Mouse (Mus musculus) stomach, postnatal 0 days (tissue): ENCODE results near the gene Vgll4. TPM values are rescaled to one million over a fixed set of nuclear protein-coding genes. Genes with fewer than 3 reads are reported as not detected.

Experiments used
- ATAC-seq: fragments of 200-750 bp; cut with Nextera tagmentation; 2 replicates; pipeline ENCODE4 v1.8.0; 2017; ENCODE audit not compliant: low FRiP score, low TSS enrichment
- DNase-seq: peaks from one replicate; pipeline ENCODE4 v3.0.0-alpha.2; 2016; ENCODE audit warnings: low spot score
- H3K27ac ChIP-seq: fragments of 300-500 bp; sonication (generic); replicated peaks from 2 replicates; pipeline ENCODE4 v1.5.1; 2014; ENCODE audit warnings: mild to moderate bottlenecking, control low read depth
- H3K27me3 ChIP-seq: fragments of 300-500 bp; sonication (generic); 2 replicates; pipeline ENCODE4 v1.6.1; 2014; ENCODE audit warnings: low read length; ENCODE audit not compliant: control insufficient read depth, insufficient read depth
- H3K36me3 ChIP-seq: fragments of 300-500 bp; sonication (generic); 2 replicates; pipeline ENCODE4 v1.6.1; 2014; ENCODE audit warnings: low read length, mixed read lengths; ENCODE audit not compliant: control insufficient read depth, insufficient read depth
- H3K4me1 ChIP-seq: fragments of 300-500 bp; sonication (generic); replicated peaks from 2 replicates; pipeline ENCODE4 v1.6.1; 2014; ENCODE audit warnings: antibody characterized with exemption; ENCODE audit not compliant: control insufficient read depth, insufficient read depth
- H3K4me2 ChIP-seq: fragments of 300-500 bp; sonication (generic); replicated peaks from 2 replicates; pipeline ENCODE4 v1.6.1; 2014; ENCODE audit warnings: low read depth, mild to moderate bottlenecking, control low read depth, moderate library complexity
- H3K4me3 ChIP-seq: fragments of 300-500 bp; sonication (generic); 2 replicates; pipeline ENCODE4 v1.5.1; 2014; ENCODE audit warnings: low read depth, low read length, control low read depth
- H3K9ac ChIP-seq: fragments of 300-500 bp; sonication (generic); 2 replicates; pipeline ENCODE4 v1.6.1; 2014; ENCODE audit warnings: mild to moderate bottlenecking, low read length, control low read depth, mixed read lengths
- H3K9me3 ChIP-seq: fragments of 300-500 bp; sonication (generic); 2 replicates; pipeline ENCODE4 v1.6.1; 2016; ENCODE audit warnings: low read length; ENCODE audit not compliant: control insufficient read depth
- CTCF ChIP-seq: IDR thresholded peaks from 2 replicates; pipeline ENCODE4 v1.5.1; 2016; ENCODE audit warnings: antibody characterized with exemption, low read depth, mild to moderate bottlenecking, moderate library complexity
- EP300 ChIP-seq: optimal IDR thresholded peaks from 2 replicates; pipeline ENCODE3; 2016; ENCODE audit warnings: antibody characterized with exemption
- WGBS: fragments of 180-500 bp; shearing (Covaris S2); extraction: QIAGEN DNeasy Blood & Tissue Kit; methylation state at CpG from one replicate; pipeline ENCODE4 v1.1.7; 2014; 5-methylcytosine and 5-hydroxymethylcytosine counted together
- polyA plus RNA-seq: library from polyadenylated mRNA; unstranded; fragments of >200 nt; fragmentation: Nextera tagmentation; extraction: Ambion mirVana; gene quantifications from 2 replicates; pipeline ENCODE4 v1.2.1, GENCODE M21; 2015

Gene Vgll4
- polyA plus RNA-seq, 1 experiment from 2014 or later = 38.5 TPM

DNA sequence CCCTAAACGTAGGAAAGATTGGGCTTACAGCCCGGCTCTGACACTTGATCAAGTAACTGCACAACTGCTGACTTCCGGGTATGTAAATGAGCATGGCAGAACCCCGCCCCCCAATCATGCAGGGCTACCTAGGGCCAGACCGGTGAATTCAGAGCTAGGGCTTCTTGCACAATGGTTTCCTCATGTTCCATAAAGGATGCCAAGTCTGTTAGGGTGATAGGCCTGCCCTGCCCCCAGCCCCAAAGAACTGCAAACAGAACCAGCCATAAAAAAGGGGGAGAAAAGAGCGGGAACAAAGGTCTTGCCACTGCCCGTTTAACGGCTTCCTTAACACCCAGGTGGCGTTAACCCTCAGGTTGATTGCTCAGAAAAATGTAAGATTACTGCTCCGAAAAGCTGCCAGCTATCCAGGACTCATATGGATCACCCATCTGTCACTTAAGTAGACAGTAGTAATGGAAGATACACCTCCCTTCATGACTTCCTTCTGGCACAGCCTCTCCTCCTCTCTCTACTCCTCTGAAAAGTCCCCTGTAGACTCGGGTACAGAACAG lies 39.7 kb downstream of the Vgll4 start:
- Histone ChIP-seq H3K9ac (no peak overlapping the region), H3K4me2 (peak overlapping the region; percentile 2; the same call in 1 of the 2 replicates), H3K27me3 (no peaks in the 10 kb centered on the region), H3K4me3 (no peak overlapping the region), H3K4me1 (peaks cover 2% of the 10 kb centered on the region; the same call in 1 of the 2 replicates), H3K36me3 (no peaks in the 10 kb centered on the region), H3K9me3 (no peaks in the 10 kb centered on the region), H3K27ac (no peak overlapping the region)
- ATAC-seq (peak; percentile 67; the same call in 1 of the 2 replicates), DNase-seq (peak; percentile 79)
- TF ChIP-seq CTCF = no peak
- no peak for TF ChIP-seq EP300
- 36% methylated on average over 11 of the region's 11 CpGs for WGBS

DNA sequence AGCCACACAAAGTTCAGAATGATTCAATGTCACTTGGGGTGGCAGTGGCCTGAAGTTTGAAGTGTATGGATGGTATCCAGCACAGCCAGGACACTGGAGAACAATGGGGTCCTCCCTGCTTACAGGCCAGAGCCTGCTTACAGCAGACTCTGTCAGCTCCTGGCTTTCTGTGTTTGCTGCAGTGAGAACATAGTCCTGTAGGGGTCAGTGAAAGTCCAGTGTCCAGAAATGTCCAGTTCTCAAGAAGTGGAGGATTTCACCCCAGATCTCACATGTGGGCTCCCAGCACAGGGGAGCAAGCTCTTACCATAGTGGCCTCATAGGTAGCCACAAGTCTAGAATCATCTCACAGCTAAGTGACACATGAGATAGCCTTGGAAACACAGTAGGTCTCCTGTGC lies 40.4 kb downstream of the Vgll4 start:
- Histone ChIP-seq H3K4me1 (peaks cover 2% of the 10 kb centered on the region; the same call in 1 of the 2 replicates), H3K27ac (no peak overlapping the region), H3K36me3 (no peaks in the 10 kb centered on the region), H3K9me3 (no peaks in the 10 kb centered on the region), H3K4me3 (no peak overlapping the region), H3K9ac (no peak overlapping the region), H3K4me2 (0 out of 2 replicates have a peak overlapping the region, but pooled peaks have one; percentile 2), H3K27me3 (no peaks in the 10 kb centered on the region)
- ATAC-seq = peak; percentile 28
- TF ChIP-seq EP300 = no peak
- peak; percentile 84 for TF ChIP-seq CTCF
- DNase-seq = peak; percentile 56

DNA sequence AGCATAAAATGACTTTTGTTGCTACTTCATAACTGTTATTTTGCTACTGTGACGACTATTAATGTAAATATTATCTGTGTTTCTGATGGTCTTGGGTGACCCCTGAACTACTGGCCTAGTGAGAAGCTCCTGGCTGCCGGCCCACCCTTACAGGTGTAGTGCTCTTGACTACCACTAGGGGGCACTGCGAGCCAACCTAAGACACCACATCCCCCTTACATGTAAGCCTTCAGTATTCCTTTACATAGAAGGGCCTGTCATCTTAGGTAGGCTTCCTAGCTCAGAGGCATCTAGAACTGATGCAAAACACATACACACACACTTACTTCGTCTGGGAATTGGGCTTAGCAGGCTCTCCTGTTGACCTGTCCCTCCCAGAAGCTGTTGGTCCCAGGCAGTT lies 41.3 kb downstream of the Vgll4 start:
- peak; percentile 74 for DNase-seq
- Histone ChIP-seq H3K9ac (no peak overlapping the region), H3K4me2 (no peak overlapping the region), H3K9me3 (no peaks in the 10 kb centered on the region), H3K27me3 (no peaks in the 10 kb centered on the region), H3K27ac (no peak overlapping the region), H3K4me3 (no peak overlapping the region), H3K36me3 (no peaks in the 10 kb centered on the region), H3K4me1 (peaks cover 2% of the 10 kb centered on the region; the same call in 1 of the 2 replicates)
- peak; percentile 96 for TF ChIP-seq CTCF
- no peak for TF ChIP-seq EP300
- 0 out of 2 replicates have a peak, but pooled peaks have one; percentile 36 for ATAC-seq
- WGBS = 5% methylated on average over 4 of the region's 4 CpGs

DNA sequence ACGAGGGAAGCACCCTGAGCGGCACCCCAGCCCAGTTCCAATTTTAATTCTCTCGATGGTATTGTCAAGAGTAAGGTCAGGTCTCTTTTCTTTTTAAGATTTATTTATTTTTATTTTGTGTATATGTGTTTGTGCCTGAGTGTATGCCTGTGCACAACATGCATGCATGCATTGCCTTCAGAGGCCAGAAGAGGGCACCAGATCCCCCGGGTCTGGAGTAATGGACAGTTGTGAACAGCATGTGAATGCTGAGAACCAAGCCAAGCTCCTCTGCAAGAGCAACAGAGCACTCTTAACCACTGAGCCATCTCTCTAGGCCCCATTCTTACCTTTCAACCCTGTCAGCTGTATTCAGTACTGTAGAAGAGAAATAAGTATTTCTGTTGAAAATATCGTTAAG lies 42.4 kb downstream of the Vgll4 start:
- H3K4me2 ChIP-seq = no peak overlapping the region
- no peak overlapping the region for H3K27ac ChIP-seq
- WGBS = 90% methylated on average over 5 of the region's 5 CpGs
- TF ChIP-seq CTCF (peak; percentile 63), EP300 (no peak)
- no peaks in the 10 kb centered on the region for H3K36me3 ChIP-seq
- peaks cover 2% of the 10 kb centered on the region; the same call in 1 of the 2 replicates for H3K4me1 ChIP-seq
- no peak overlapping the region for H3K9ac ChIP-seq
- H3K27me3 ChIP-seq = no peaks in the 10 kb centered on the region
- H3K9me3 ChIP-seq = no peaks in the 10 kb centered on the region
- no peak for ATAC-seq
- no peak overlapping the region for H3K4me3 ChIP-seq
- DNase-seq = no peak

DNA sequence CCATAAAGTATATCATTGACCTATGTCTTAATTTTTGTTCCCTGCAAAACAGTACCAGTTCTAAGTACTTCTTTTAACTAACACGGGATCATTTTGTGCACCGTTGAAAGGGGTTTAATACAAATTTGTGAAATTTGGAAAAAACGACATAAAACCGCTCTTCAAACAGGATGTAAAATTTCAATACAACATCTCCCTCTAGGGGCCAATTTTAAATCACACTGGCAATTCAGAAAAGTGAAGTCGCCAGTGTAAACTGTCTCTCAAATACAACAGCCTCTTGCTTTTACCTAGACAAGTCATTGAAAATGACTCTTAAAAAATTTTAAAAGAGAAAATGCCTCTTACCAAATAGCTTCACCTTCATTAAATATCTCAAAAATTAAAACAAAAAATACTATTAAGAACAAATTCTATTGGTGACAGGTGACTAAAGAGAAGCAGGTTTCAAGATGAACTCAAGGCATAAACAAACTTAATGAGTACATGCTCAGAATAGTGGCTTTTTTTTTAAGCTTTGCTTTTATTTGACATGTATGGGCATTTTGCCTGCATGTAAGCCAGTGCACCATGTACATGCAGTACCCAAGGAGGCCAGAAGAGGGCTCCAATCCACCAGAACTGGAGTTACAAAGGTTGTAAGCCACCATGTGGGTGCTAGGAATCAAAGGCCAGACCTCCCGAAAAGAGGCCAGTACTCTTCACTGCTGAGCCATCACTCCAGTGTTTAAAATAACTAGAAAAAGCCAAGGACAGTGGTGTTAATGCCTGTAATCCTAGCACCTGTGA lies 43.2 kb downstream of the Vgll4 start:
- H3K4me1 ChIP-seq = peaks cover 2% of the 10 kb centered on the region; the same call in 1 of the 2 replicates
- WGBS = 27% methylated on average over 6 of the region's 6 CpGs
- H3K4me2 ChIP-seq = no peak overlapping the region
- H3K9me3 ChIP-seq = no peaks in the 10 kb centered on the region
- no peaks in the 10 kb centered on the region for H3K27me3 ChIP-seq
- no peak overlapping the region for H3K27ac ChIP-seq
- TF ChIP-seq CTCF (peak; percentile 69), EP300 (no peak)
- ATAC-seq (no peak), DNase-seq (peak; percentile 43)
- H3K9ac ChIP-seq = no peak overlapping the region
- no peaks in the 10 kb centered on the region for H3K36me3 ChIP-seq
- H3K4me3 ChIP-seq = no peak overlapping the region

DNA sequence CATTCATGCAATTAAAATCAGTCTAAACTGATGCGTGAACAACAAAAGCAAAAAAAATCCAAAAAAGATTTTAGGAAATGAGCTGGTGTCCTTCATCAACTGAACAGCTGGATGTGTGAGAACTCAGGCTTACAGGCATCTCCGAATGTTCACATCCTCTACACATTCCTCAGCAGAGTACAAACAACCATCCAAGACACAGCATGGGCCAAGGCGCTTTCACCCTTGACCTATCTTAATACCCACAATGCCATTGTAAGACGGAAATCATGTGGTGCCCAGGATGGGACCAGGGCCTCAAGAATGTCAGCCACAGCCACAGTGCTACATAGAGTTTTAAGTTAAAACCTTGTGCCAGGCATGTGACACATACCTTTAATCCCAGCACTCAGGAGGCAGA lies 44.6 kb downstream of the Vgll4 start:
- H3K9me3 ChIP-seq = no peaks in the 10 kb centered on the region
- H3K4me2 ChIP-seq = no peak overlapping the region
- H3K27me3 ChIP-seq = no peaks in the 10 kb centered on the region
- H3K36me3 ChIP-seq = no peaks in the 10 kb centered on the region
- H3K9ac ChIP-seq = no peak overlapping the region
- H3K4me3 ChIP-seq = no peak overlapping the region
- no peak for DNase-seq
- 83% methylated on average over 4 of the region's 4 CpGs for WGBS
- no peak overlapping the region for H3K27ac ChIP-seq
- no peak for ATAC-seq
- peaks cover 2% of the 10 kb centered on the region; the same call in 1 of the 2 replicates for H3K4me1 ChIP-seq
- no peak for TF ChIP-seq CTCF
- no peak for TF ChIP-seq EP300
